Mouse (Mus musculus) thymus, postnatal 4 days (tissue): Measurements from ENCODE around the gene Nucb1.
A peak's percentile ranks its signal among the peaks of the same experiment; 100 is the strongest.

Experiments used
- DNase-seq: peaks from one replicate; pipeline ENCODE4 v3.0.0; 2021

The Nucb1 gene

GRCm38 (mm10) chr7:45461326-45461725 is 48.9 kb downstream of the Nucb1 start:
- DNase-seq: no peak

DNA sequence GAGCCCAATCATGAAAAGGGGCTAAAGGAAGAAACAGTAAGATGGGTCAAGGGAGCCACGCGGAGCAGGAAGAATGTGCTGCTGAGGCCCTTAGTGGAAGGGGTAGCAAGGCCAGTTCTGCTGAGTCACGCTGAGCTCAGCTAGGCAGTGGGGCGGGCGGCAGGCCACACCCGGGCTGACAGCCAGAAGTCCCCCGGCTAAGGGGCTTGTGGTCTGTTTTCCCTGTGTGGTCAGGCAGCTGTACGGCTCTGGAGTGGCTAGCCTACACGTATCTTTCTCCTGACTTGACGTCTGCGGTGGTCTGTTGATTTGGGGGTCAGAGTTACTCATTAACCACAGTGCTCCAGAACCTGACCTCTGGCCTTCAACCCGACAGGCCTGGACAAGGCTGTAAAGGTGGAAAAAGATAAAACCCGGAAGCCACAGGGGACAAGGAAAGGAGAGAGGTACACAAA is 49.3 kb downstream of the Nucb1 start:
- DNase-seq: peak; percentile 53

- DNase-seq: no peak
Observed at GRCm38 (mm10) chr7:45460377-45460776, 49.8 kb downstream of the Nucb1 start.

DNA sequence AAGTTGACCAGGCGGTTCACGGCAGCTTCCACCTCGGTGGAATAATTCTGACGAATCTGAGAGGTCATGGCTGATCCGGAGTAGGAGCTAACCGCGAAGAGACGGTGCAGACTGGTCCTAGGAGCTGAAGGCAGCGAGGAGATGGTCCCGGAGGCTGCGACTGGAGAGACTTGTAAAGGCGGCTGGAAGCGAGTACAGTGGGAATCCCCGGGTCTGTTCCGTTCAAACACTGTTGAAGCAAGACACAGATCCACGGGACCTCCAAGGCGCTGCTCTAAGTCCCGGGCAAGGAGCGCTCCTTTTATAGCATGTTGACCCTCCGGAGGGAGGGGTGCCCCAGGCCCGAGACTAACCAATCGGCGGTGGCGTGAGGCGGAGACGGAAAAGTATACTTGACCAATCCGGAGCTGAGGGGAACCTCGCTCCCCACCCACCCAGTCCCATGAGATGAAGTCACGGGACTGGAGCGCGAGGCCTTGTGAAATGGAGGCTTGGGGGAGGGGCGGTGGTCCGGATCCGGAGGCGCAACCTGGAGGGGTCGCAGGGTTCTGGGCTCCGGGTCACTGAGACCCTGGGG is 50.6 kb downstream of the Nucb1 start, which contains the start of gene Ftl1:
Gene Ftl1, minus strand, starts transcription at position 321 of the 577 bp plus-strand sequence.
- peak; percentile 92 for DNase-seq

DNA sequence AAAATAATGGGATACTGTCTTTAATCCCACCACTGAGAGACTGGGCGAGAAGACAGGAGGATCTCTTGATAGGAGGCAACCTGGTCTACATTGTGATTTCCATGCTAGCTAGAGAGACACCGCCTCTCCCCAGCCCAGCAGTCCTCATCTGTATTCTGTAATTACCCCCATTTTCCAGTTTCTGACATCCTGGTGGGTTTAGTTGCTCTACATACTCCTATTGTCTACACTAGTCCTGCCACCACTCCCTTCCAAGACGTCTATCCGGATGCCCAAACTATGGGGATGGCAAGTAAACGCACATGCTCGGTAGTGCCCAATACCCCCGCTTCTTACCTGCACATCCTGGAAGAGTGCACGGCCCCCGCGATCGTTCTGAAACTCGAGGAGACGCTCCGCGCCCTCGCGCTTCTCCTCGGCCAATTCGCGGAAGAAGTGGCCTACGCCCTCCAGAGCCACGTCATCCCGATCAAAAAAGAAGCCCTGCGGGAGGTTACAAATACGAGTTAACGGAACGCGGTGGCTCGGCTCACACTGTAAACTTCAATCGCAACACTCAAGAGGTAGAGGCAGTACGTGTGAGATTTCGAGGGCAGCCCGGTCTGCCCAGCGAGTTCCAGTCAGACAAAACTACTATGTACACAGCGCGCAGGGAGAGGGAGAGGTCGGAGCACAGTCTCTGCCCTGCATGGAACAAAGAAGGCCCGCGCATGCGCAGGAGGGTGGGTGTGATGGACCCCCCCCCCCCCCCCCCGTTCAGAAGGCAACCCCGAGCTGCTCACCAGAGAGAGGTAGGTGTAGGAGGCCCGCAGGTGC is 51.2 kb downstream of the Nucb1 start:
- peak; percentile 95 for DNase-seq

- no peak for DNase-seq
Observed at GRCm38 (mm10) chr7:45457204-45458060, 52.8 kb downstream of the Nucb1 start.

- no peak for DNase-seq
Observed at GRCm38 (mm10) chr7:45456721-45457203, 53.4 kb downstream of the Nucb1 start.

GRCm38 (mm10) chr7:45455932-45456696 is 54.1 kb downstream of the Nucb1 start:
- no peak for DNase-seq

DNA sequence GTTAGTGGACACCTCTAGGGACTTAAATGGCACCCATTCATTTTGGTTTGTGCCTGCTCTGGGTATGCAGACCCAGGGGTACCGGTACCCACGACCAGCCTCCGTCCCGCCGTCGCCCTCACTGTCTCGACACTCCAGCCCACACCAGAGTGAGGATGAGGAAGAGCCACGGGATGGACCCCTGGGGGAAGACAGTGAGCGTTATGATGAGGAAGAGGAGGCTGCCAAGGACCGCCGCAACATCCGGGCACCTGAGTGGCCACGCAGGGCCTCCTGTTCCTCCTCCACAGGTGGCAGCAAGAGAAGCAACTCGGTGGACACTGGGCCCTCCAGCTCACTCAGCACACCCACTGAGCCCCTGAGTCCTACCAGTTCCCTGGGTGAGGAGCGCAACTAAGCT is 55.2 kb downstream of the Nucb1 start:
- DNase-seq: no peak

- DNase-seq: peak; percentile 93
Observed at GRCm38 (mm10) chr7:45451344-45451982, 58.7 kb downstream of the Nucb1 start.

DNA sequence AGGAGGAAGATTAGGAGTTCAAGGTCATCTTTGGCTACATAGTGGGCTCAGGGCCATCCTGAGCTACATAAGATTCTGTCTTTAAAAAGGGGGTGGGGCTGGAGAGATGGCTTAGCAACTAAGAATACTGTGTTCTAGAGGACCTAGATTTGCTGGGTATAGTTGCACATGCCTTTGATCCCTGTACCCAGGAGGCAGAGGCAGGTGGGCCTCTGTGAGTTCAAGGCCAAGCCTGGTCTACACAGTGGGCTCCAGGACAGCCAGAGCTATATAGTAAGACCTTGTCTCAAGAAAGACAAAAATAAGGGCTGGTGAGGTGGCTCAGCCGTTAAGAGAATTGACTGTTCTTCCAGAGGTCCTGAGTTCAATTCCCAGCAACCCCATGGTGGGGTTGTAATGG is 60.2 kb downstream of the Nucb1 start:
- DNase-seq: no peak

DNA sequence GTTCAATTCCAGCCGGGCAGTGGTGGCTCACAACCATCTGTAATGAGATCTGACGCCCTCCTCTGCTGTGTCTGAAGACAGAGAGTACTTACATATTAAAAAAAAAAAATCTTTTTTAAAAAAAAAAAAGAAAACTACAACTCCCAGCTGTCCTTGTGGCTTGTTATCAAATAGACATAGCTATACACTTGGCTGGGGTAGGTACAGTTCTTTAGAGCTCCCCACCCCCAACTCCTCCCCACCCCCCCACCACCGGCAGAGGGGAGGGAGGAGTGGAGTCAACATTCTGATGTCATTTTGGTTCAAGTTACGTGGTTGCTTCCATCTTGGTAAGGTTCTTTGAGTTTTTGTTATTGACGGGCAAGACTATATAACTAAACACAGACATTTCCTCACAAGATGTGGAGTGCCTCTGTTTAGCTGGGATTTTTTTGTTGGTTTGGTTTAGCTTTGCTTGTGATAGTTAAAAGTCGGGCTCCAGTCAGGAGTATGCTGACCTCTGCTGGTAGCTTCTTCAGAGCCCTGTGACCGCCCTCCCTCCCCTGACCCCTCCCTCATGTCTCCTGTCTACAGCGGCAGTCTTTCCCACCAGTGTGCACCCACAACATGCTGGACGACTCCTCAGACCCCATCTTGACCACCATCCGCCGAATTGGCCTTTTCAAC is 62.7 kb downstream of the Nucb1 start:
- DNase-seq: peak; percentile 40

DNA sequence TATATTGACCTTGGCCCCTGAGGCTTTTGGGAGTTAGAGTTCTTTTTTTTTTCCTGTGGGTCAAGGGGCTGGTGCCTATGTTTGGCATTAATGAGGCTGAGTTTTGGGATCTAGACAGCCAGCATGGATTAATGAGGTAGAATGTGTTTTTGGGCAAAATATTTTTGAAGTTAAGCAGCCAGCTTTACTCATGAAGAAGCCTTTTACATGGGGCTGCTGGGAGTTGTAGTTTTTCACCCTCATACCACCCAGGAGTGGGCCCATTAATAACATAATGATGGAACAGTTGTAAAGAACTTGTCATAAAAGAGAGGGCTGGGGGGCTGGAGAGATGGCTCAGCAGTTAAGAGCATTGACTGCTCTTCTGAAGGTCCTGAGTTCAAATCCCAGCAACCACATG is 63.6 kb downstream of the Nucb1 start:
- no peak for DNase-seq

DNA sequence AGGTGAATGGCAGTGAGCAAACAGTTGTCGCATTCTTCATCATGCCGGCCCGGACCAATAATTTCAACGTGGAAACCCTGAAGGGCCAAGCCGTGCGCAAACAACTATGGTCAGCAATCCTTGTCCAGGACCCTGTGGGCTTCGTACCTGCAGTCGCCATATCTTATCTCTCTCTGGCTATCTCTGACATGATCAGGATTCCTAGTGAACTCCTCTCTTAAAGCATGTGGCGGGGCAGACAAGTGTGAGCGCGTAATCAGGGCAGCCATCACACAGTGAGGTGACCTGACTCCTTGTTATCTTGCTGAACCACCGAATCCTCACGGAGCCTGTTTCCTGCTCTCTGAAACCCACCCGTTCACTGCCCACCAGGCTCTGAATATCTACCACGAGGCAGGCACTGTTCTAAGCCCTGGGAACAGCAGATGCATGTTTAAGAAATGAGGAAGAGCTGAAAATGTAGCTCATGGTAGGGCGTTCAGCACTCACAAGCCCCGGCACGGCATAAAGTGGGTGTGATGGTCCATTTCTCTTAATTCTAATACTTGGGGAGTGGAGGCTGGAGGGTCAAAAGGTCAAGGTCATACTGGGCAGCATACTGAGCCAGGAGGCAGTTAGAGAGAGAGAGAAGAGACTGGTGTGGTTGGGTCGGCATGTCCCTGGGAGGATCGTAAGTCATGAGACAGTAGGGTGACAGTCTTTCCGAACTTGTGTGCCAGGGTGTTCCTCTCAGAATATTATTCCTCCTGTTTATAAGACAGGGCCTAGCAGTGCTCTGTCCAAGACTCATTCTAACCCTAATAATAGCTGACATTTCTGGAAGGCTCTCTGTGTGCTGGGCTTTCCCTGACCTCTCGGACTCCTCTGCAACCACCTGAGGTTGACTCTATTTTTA is 66.4 kb downstream of the Nucb1 start:
- no peak for DNase-seq
